ENCODE assay signal across 9 mouse cellular contexts in genomic region chr3:107159859-107160324, GRCm38 (mm10). TPM values are rescaled to one million over a fixed set of nuclear protein-coding genes. Genes with fewer than 3 reads are reported as not detected.
DNase-seq lines count a peak whose midpoint lies in the region; TF ChIP-seq lines count a peak whose summit lies in the region.
"Had no signal": no experiment of that assay in that cellular context is flagged by ENCODE, and none has a peak within 500 bp of the region (broad histone marks: within the 10 kb centered on the region; RNA-seq: fewer than 3 reads in every experiment).

No protein-coding gene starts in this region.

- no peak for TF ChIP-seq POLR2A in embryonic fibroblast, embryonic 13.5 days (IDR thresholded peaks at IDR 0.05; ENCODE audit: low read depth, low read length)

- no peaks in the 10 kb centered on the region for H3K4me1 ChIP-seq in embryonic fibroblast, embryonic 13.5 days (ENCODE audit: control insufficient read depth, insufficient read depth, low read length)

- TF ChIP-seq CTCF in embryonic fibroblast, embryonic 13.5 days (IDR thresholded peaks at IDR 0.05; ENCODE audit: borderline replicate concordance, insufficient read depth, low read length) = peak; percentile 17; the same call in 1 of the 2 replicates

- peak; percentile 3 for DNase-seq in adrenal gland, postnatal 25 days
- DNase-seq in adrenal gland, adult (ENCODE audit: inconsistent age in 2 of 2, low spot score in 1 of 2) = no peak
- DNase-seq in ZHBTc4 (ENCODE audit: low read depth, low spot score) = peak; percentile 15
- peak; percentile 14 to 35 for DNase-seq in heart, postnatal 14 days
- DNase-seq in left cerebral cortex, postnatal 25 days (ENCODE audit: low spot score in 2 of 2) = peak; percentile 29 to 49
- DNase-seq in naive thymus-derived CD4-positive, alpha-beta T cell, adult 2 months (ENCODE audit: low read depth) = peak; percentile 24
- no peak for DNase-seq in urinary bladder, adult 2 months (ENCODE audit: low spot score)

- H3K27ac ChIP-seq in embryonic fibroblast, embryonic 13.5 days (ENCODE audit: insufficient read depth, low read length) = no peak overlapping the region

- H3K4me3 ChIP-seq in embryonic fibroblast, embryonic 13.5 days (ENCODE audit: insufficient read depth, low read length) = no peak overlapping the region

- intact Hi-C loops in heart, postnatal 14 days (cut with DNase I) = no loop called here
- intact Hi-C loops in left cerebral cortex, postnatal 25 days (cut with DNase I) = loop anchor here (2.0 kb wide), 2 partner anchors 57 to 65 kb away; no protein-coding TSS in a partner anchor

RNA-seq across cellular contexts. Expression of gene Kcna10, which starts 23.0 kb away (rescaled TPM):
- total RNA-seq in adrenal gland, postnatal 25 days (2021) = not detected in 2 replicates
- not detected in 2 replicates for polyA plus RNA-seq in embryonic fibroblast, embryonic 13.5 days (2011; ENCODE audit: insufficient read length, low read depth, missing spikeins)
- not detected for total RNA-seq in heart, postnatal 14 days (2021)
- total RNA-seq in left cerebral cortex, postnatal 25 days (2021) = not detected
- polyA plus RNA-seq in urinary bladder, adult 2 months (2012; rRNA removed) = not detected in 2 replicates
- polyA plus RNA-seq: spleen, adult 2 months had no signal

RNA-seq across cellular contexts. Expression of gene Kcna2, which starts 58.9 kb away (rescaled TPM):
- total RNA-seq in adrenal gland, postnatal 25 days (2021) = 0.95 and 1.2 TPM in 2 replicates
- polyA plus RNA-seq in embryonic fibroblast, embryonic 13.5 days (2011; ENCODE audit: insufficient read length, low read depth, missing spikeins) = 0.07 TPM in 1 of 2 replicates, not detected in the other
- total RNA-seq in heart, postnatal 14 days (2021) = 1 to 10 TPM in 1 of 2 experiments, under 1 TPM in 1; 0.85 to 1.2 TPM
- total RNA-seq in left cerebral cortex, postnatal 25 days (2021) = 100 to 1,000 TPM; 140 to 147 TPM
- 4.9 and 6.2 TPM in 2 replicates for polyA plus RNA-seq in urinary bladder, adult 2 months (2012; rRNA removed)

Comparison
In these comparisons a context has a peak if more than half of its experiments do, and no peak if none do; other contexts are left out.
1. DNase-seq: peak in adrenal gland, postnatal 25 days (single experiment), ZHBTc4 (single experiment), heart, postnatal 14 days (2 of 2), left cerebral cortex, postnatal 25 days (2 of 2) and naive thymus-derived CD4-positive, alpha-beta T cell, adult 2 months (single experiment); none in adrenal gland, adult (0 of 2) and urinary bladder, adult 2 months (single experiment).
2. RNA of gene Kcna2, which starts 58.9 kb away (total RNA-seq): 140 to 147 TPM in left cerebral cortex, postnatal 25 days; 0.85 to 1.2 TPM in heart, postnatal 14 days and 0.95 to 1.2 TPM in adrenal gland, postnatal 25 days; every median in the first group is over 10 times any median in the second.